Mouse (Mus musculus) heart, postnatal 14 days (tissue): ENCODE measurements around the gene Sntg2. TPM values are rescaled to one million over a fixed set of nuclear protein-coding genes. Genes with fewer than 3 reads are reported as not detected.
A peak's percentile ranks its signal among the peaks of the same experiment; 100 is the strongest.

Experiments used
- DNase-seq, 2 experiments: peaks; one replicate each; pipeline ENCODE4 v3.0.0; 2021 to 2022
- intact Hi-C: fragments of 180-260 bp; cut with DNase I; formaldehyde crosslinking; loops from one replicate; pipeline ENCODE4 v1.15.1; 2025
- total RNA-seq, 2 experiments: library from RNA; stranded (reverse); gene quantifications; 2 replicates each; pipeline ENCODE4 v1.2.3; 2021

Gene Sntg2
- total RNA-seq, 2 experiments from 2014 or later = 0.93 to 1.1 TPM

GRCm38 (mm10) chr12:30129411-30129716 is 243.8 kb downstream of the Sntg2 start:
- intact Hi-C loops = loop anchor here (2.0 to 5.0 kb wide), 3 partner anchors 79 to 448 kb away; no protein-coding TSS in a partner anchor
- no peak for DNase-seq

DNA sequence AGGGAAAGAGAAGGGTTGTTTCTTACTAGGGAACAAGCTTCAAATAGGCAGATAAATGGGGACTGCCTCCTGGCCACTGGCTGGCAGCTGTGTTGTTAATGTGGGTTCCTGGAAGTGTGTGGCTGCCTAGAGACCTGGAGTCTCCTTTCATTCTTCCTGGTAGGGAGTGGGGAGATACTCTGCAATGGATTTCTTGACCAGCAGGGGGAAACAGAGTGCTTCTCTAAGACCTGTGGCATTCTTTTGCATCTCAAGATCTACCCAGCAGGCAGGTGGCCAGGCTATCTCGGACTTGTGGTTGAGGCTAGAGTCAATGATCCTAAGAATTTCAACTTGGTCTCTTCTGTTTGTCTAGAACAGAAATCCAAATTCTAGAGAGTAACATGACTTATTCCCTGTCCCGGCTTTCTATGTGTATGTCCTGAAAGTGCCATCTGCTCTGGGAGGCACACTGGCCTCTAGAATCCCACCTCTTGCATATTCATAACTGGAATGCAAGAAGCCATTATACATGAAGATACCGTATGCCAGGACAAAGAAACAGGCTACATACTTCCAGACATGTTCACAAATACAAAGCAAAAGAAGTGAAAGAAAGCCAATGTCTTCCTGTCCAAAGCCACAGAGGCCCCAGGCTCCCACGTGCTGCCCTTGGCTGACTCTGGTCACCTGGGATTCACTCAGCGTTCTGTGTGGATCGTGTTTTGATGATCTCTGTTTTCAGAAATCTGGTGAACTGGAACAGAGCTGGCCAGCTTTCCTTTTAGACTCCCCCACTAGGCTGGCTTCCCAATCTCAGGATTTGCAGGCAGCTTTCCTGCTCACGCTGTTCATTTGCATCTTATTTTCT is 244.4 kb downstream of the Sntg2 start:
- peak; percentile 58 to 76 for DNase-seq
- intact Hi-C loops = loop anchor here (2.0 to 5.0 kb wide), 3 partner anchors 78 to 449 kb away; no protein-coding TSS in a partner anchor

Other genes starting within 250 kb of the Sntg2 start
- gene Tpo, start 240.8 kb downstream of the Sntg2 start, total RNA-seq = not detected
- gene Tmem18, start 211.1 kb upstream of the Sntg2 start, total RNA-seq = 10 to 100 TPM in 1 of 2 experiments, 1 to 10 TPM in 1; 9.8 to 10.1 TPM